Mouse (Mus musculus): ENCODE results near the gene Slc38a2. TPM values are rescaled to one million over a fixed set of nuclear protein-coding genes. Genes with fewer than 3 reads are reported as not detected.

Slc38a2 gene
- total RNA-seq, 2 experiments from 2014 or later = 80.6 to 101 TPM

DNA sequence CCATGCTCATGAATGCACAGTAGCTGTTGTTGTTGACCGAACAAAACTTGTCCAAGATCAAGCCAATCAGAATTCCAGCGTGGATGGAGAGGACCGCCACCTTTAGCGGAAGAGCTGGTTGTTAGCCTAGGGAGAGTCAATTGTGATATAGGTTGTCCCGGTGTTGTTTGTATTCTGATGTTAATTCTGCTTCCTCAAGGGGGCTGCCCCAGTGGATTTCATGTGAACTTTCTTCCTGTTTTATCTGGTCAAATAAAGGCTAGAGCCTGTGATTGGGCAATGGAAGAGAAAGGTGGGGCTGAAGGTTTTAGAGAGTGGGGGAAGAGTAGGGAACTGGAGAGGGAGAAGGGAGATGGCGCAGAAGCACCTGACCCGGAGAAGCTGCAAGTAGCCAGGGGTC lies 22.7 kb upstream of the Slc38a2 start:
- no peak for DNase-seq (ENCODE audit: low spot score in 2 of 2)

DNA sequence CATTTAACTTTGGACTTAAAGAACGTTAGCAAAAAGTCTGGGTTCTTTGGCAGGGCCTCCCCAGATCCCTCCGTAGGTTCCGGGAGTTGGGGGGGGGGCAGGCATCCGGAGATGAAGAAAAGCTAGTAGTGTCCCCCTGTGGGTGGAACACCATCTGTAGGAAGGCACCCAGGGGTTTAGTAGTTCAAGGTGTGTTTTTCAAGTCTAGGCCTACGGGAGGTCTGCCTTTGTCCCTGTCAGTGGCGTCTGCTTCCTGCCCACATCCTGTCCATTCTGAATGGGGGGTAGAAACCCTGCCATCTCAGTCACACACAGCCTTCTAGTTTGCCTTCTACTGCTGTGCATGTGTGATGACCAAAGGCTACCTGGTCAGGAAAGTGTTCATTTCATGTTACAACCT lies 20.6 kb upstream of the Slc38a2 start:
- DNase-seq (ENCODE audit: low spot score in 2 of 2) = no peak

- DNase-seq (ENCODE audit: low spot score in 2 of 2) = peak in 1 of 2 experiments; percentile 21
Measured at GRCm38 (mm10) chr15:96718466-96718865, 18.9 kb upstream of the Slc38a2 start.

GRCm38 (mm10) chr15:96717181-96717580 lies 17.7 kb upstream of the Slc38a2 start:
- no peak for DNase-seq (ENCODE audit: low spot score in 2 of 2)

DNA sequence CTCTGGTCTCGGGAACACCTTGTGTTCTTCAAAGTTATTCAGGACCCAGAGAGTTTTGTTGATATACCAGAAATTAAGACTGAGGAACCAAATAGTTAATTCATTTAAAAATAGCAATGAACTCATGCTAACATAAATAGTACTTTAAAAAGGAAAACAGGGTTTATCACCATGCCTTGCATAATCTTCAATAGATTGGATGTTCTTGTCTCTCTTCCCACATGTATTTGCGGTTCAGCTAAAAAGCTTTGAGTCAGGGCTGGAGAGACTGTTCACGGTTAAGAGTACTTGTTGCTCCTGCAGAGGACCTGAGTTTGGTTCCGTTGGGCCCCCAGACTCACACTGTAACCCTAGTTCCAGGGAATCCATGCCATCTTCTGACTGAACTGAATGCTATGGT lies 16.8 kb upstream of the Slc38a2 start:
- no peak for DNase-seq (ENCODE audit: low spot score in 2 of 2)

- DNase-seq (ENCODE audit: low spot score in 2 of 2) = no peak
Measured at GRCm38 (mm10) chr15:96715692-96716080, 16.2 kb upstream of the Slc38a2 start.

- DNase-seq (ENCODE audit: low spot score in 2 of 2) = no peak
Measured at GRCm38 (mm10) chr15:96715079-96715691, 15.7 kb upstream of the Slc38a2 start.

DNA sequence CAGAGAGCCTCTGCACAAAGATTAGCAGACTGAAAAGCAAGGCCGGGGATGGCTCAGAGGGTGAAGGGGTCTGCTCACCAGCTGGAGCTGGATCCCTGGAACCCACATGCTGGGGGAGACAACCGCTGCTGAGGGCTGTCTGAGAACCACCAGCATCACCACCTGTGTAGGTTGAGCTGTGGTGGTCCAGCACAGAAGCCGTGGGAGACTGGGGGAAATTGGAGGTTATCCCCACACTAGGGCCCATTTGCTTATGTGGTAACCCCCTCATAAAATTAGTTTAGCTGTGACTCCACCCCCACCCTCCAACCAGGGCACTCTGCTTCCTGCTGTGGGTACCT lies 15.1 kb upstream of the Slc38a2 start:
- no peak for DNase-seq (ENCODE audit: low spot score in 2 of 2)

- no peak for DNase-seq (ENCODE audit: low spot score in 2 of 2)
Measured at GRCm38 (mm10) chr15:96713758-96714675, 14.5 kb upstream of the Slc38a2 start.

- no peak for DNase-seq (ENCODE audit: low spot score in 2 of 2)
Measured at GRCm38 (mm10) chr15:96712338-96712737, 12.8 kb upstream of the Slc38a2 start.

GRCm38 (mm10) chr15:96711664-96712063 lies 12.1 kb upstream of the Slc38a2 start:
- no peak for DNase-seq (ENCODE audit: low spot score in 2 of 2)

DNA sequence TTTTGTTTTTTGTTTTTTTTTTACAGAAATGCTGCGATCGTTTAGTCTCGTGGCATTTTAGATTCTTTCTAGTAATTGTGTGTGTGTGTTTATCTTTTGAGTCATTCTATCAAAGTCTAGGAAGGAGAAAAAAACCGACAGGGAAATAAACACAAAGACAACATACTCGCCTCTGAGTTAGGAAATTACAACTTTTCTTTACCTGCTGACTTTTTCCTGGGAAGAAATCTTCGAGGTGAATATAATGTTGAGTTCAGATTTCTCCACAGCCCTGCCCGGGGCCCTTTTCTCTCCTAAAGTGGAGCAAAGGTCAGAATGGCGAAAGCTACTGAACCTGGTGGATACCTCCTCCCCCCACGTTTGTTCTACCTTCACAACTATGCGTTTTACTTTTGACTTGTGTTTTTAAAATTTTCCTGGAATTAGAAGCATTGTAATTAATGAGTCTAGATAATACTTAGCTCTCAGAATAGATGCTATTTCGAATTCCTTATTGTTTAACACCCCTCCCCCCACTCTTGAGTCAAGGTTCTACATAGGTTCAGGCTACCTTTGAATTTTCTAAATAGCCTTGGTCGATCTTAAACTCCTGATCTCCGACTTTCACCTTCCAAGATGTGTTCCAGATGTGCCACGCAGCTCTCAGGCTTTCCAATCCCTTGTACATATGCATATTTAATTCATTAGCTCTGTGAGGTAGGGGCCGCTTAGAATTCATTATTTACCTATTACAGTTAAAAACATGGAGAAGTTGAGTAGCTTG lies 11.0 kb upstream of the Slc38a2 start:
- DNase-seq (ENCODE audit: low spot score in 2 of 2) = no peak

DNA sequence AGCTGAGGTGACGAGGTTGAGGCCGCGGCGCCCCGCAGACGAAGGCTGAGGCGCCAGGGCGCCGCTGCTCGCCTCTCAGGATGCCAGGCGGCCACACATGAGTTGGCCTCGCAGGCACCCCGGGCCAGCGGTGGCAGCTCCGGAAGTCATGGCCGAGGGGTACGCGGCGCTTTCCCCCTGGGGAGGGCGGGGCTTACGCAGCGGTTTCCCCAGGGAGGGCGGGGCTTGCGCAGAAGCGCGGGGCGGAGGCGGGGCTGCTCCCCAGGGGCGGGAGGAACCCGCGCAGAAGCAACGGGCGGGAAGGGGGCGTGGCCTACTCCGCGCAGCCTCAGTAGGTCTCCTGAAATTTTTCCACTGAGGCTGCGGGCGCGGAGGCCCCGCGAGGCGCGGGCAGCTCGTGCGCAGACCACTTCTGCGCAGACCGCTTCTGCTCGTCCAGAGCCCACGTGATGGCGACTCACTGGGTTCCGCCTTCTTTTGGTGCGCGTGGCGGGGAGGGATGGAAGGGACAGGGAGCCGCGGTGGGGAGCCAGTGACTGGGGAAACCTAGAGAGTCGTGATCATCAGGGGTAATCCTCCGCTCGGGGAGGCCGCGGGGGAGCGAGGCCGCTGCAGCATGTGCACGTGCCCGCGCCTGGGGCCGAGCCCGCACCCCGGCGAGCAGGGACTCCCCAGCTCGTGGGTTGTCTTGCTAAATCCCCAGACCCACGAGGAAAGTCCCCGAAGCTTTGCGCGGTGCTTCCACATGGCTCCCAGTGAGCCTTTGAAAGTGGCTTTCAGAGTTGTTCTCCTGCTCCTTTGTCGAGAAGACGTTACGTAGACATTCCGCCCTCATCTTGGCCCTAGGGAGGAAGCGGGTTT lies 10.2 kb upstream of the Slc38a2 start:
- peak; percentile 99 for DNase-seq (ENCODE audit: low spot score in 2 of 2)

DNA sequence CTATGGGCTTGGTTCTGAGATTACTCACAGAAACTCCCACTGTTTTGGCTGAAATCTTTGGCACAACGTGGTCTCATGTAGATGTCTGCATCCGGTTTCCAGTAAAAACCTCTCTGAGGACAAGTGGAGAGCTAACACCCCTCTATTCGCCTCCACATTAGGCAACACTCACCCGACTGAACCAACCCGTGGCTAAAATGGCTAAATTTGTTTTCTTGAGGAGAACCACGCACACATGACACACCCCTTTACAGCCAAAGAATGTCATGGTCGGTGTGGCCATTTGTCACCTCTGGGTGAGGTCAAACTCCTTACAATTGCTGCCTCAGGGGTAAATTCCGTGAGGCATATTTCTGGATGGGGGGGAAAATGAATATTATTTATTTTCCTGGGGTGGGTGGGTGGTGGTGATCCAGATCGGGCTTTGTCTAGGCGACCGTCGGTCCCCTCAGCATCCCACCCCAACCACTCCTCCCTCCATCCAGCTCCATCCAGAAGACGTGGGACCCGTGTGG lies 9.5 kb upstream of the Slc38a2 start:
- no peak for DNase-seq (ENCODE audit: low spot score in 2 of 2)

- no peak for DNase-seq (ENCODE audit: low spot score in 2 of 2)
Measured at GRCm38 (mm10) chr15:96708428-96708827, 8.9 kb upstream of the Slc38a2 start.

GRCm38 (mm10) chr15:96707936-96708335 lies 8.4 kb upstream of the Slc38a2 start:
- DNase-seq (ENCODE audit: low spot score in 2 of 2) = no peak

- DNase-seq (ENCODE audit: low spot score in 2 of 2) = no peak
Measured at GRCm38 (mm10) chr15:96702466-96703031, 3.0 kb upstream of the Slc38a2 start.

DNA sequence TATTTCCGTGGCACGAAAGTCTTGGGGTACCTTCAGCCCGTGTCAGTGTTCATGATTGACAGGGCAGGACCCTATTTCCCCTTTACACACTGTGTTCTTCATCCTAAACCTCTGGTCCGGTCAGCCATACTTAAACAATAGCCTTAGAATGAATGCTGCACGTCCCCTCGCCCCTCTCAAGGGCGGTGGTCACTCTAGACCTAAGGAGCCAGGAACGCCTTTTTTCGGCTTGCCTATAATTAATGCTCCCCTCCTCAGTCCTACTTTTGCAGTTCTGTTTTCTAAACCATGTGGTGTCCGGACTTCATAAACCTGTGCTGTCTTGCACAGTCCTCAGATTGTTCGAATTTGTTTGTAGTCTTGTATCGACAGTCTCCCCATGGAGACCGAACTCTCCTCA lies 1.2 kb upstream of the Slc38a2 start:
- no peak for DNase-seq (ENCODE audit: low spot score in 2 of 2)

DNA sequence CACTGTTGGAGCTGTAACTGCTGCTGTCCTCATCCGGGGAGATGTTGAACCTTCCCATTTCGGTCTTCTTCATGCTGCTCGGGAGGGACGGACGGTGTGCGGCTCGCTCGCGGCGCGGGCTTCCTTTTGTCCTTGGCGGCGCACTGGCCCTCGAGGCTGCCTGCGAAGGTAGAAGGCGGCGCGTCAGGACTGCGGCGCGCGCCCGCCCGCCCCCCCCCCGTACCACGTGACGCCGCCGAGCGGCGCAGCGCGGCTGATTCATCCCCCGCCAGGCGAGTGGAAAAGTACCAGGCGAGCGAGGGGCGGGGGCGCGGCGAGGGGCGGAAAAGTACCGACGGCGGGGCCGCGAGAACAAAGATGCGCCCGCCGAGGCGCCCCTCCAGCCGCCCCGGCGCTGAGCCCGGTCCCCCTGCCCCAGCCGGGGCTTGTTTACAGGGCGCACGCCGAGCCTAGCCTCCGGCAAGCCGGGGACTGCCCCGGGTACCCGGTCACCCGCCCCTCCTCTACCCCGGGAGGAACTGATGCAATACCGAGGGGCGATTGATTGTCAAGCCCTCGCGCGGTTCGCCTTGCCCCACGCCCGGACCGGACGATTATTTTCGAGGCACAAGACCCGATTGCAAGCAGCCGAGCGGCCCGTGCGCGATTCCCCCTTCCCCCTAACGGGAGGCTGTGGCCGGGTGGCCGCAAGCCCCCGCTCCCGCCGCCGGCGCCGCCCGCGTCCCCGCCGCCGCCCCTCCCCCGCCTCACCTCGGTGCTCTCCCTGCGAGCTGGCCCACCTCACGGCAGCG lies 677 bp downstream of the Slc38a2 start:
- peak; percentile 78 to 88 for DNase-seq (ENCODE audit: low spot score in 2 of 2)

Measured in gastrocnemius, postnatal 4 days (tissue).